Mouse (Mus musculus): Measurements from ENCODE around the gene Olfr1336. TPM values are rescaled to one million over a fixed set of nuclear protein-coding genes. Genes with fewer than 3 reads are reported as not detected.

The Olfr1336 gene
- polyA plus RNA-seq, 1 experiment: not detected

- H3K79me3 ChIP-seq (ENCODE audit: low read depth): no peaks in the 10 kb centered on the region
- no peak overlapping the region for H3K4me3 ChIP-seq (ENCODE audit: insufficient read depth, poor library complexity, severe bottlenecking)
- no peak for TF ChIP-seq CTCF (IDR thresholded peaks at IDR 0.05; ENCODE audit: control insufficient read depth, insufficient read depth, insufficient read length)
- TF ChIP-seq FOSL1 (IDR thresholded peaks at IDR 0.05; ENCODE audit: insufficient read depth, low read length, poor library complexity, severe bottlenecking): no peak
- no peak for TF ChIP-seq MYOG (IDR thresholded peaks at IDR 0.05; ENCODE audit: control insufficient read depth, extremely low read depth, insufficient read length)
- TF ChIP-seq MYOD1 (IDR thresholded peaks at IDR 0.05; ENCODE audit: control insufficient read depth, insufficient read length, low read depth): no peak
- TF ChIP-seq MAX (IDR thresholded peaks at IDR 0.05): no peak
- no peak for TF ChIP-seq CEBPB (IDR thresholded peaks at IDR 0.05; ENCODE audit: low read depth)
- TF ChIP-seq USF1 (IDR thresholded peaks at IDR 0.05; ENCODE audit: low read depth): no peak
- H3K79me2 ChIP-seq (ENCODE audit: control insufficient read depth, insufficient read depth): no peaks in the 10 kb centered on the region
- no peak overlapping the region for H3ac ChIP-seq (ENCODE audit: control insufficient read depth, insufficient read length, low read depth)
- H3K27me3 ChIP-seq (ENCODE audit: control insufficient read depth, insufficient read depth, insufficient read length): no peaks in the 10 kb centered on the region
- no peaks in the 10 kb centered on the region for H3K36me3 ChIP-seq (ENCODE audit: control insufficient read depth, insufficient read depth)
Measured at GRCm38 (mm10) chr7:6429381-6429780, 26.6 kb upstream of the Olfr1336 start.

GRCm38 (mm10) chr7:6430342-6430741 is 25.6 kb upstream of the Olfr1336 start:
- H3K4me3 ChIP-seq (ENCODE audit: insufficient read depth, poor library complexity, severe bottlenecking): no peak overlapping the region
- no peaks in the 10 kb centered on the region for H3K36me3 ChIP-seq (ENCODE audit: control insufficient read depth, insufficient read depth)
- no peak overlapping the region for H3ac ChIP-seq (ENCODE audit: control insufficient read depth, insufficient read length, low read depth)
- H3K27me3 ChIP-seq (ENCODE audit: control insufficient read depth, insufficient read depth, insufficient read length): no peaks in the 10 kb centered on the region
- H3K79me2 ChIP-seq (ENCODE audit: control insufficient read depth, insufficient read depth): no peaks in the 10 kb centered on the region
- no peaks in the 10 kb centered on the region for H3K79me3 ChIP-seq (ENCODE audit: low read depth)
- TF ChIP-seq FOSL1 (IDR thresholded peaks at IDR 0.05; ENCODE audit: insufficient read depth, low read length, poor library complexity, severe bottlenecking) (no peak), MAX (IDR thresholded peaks at IDR 0.05) (no peak), USF1 (IDR thresholded peaks at IDR 0.05; ENCODE audit: low read depth) (no peak), CTCF (IDR thresholded peaks at IDR 0.05; ENCODE audit: control insufficient read depth, insufficient read depth, insufficient read length) (no peak), MYOG (IDR thresholded peaks at IDR 0.05; ENCODE audit: control insufficient read depth, extremely low read depth, insufficient read length) (no peak), CEBPB (IDR thresholded peaks at IDR 0.05; ENCODE audit: low read depth) (no peak), MYOD1 (IDR thresholded peaks at IDR 0.05; ENCODE audit: control insufficient read depth, insufficient read length, low read depth) (no peak)

- no peak within 1 kb of the TSS for H3K4me3 ChIP-seq (ENCODE audit: insufficient read depth, poor library complexity, severe bottlenecking)
- H3K27me3 ChIP-seq (ENCODE audit: control insufficient read depth, insufficient read depth, insufficient read length): no peaks in the 10 kb centered on the region
- no peaks in the 10 kb centered on the region for H3K79me3 ChIP-seq (ENCODE audit: low read depth)
- no peak for TF ChIP-seq MYOD1 (IDR thresholded peaks at IDR 0.05; ENCODE audit: control insufficient read depth, insufficient read length, low read depth)
- no peak for TF ChIP-seq CTCF (IDR thresholded peaks at IDR 0.05; ENCODE audit: control insufficient read depth, insufficient read depth, insufficient read length)
- TF ChIP-seq MAX (IDR thresholded peaks at IDR 0.05): no peak
- no peak for TF ChIP-seq USF1 (IDR thresholded peaks at IDR 0.05; ENCODE audit: low read depth)
- no peak for TF ChIP-seq FOSL1 (IDR thresholded peaks at IDR 0.05; ENCODE audit: insufficient read depth, low read length, poor library complexity, severe bottlenecking)
- TF ChIP-seq MYOG (IDR thresholded peaks at IDR 0.05; ENCODE audit: control insufficient read depth, extremely low read depth, insufficient read length): no peak
- no peak for TF ChIP-seq CEBPB (IDR thresholded peaks at IDR 0.05; ENCODE audit: low read depth)
- H3K36me3 ChIP-seq (ENCODE audit: control insufficient read depth, insufficient read depth): no peaks in the 10 kb centered on the region
- no peak within 1 kb of the TSS for H3ac ChIP-seq (ENCODE audit: control insufficient read depth, insufficient read length, low read depth)
- H3K79me2 ChIP-seq (ENCODE audit: control insufficient read depth, insufficient read depth): no peaks in the 10 kb centered on the region
Measured at GRCm38 (mm10) chr7:6438388-6438787, 17.6 kb upstream of the Olfr1336 start, which contains the start of gene Olfr1344. TSS of gene Olfr1344 (plus strand) at chr7:6438688.

- no peak for TF ChIP-seq FOSL1 (IDR thresholded peaks at IDR 0.05; ENCODE audit: insufficient read depth, low read length, poor library complexity, severe bottlenecking)
- Histone ChIP-seq H3ac (ENCODE audit: control insufficient read depth, insufficient read length, low read depth) (no peak overlapping the region), H3K27me3 (ENCODE audit: control insufficient read depth, insufficient read depth, insufficient read length) (no peaks in the 10 kb centered on the region), H3K4me3 (ENCODE audit: insufficient read depth, poor library complexity, severe bottlenecking) (no peak overlapping the region), H3K79me3 (ENCODE audit: low read depth) (no peaks in the 10 kb centered on the region), H3K36me3 (ENCODE audit: control insufficient read depth, insufficient read depth) (no peaks in the 10 kb centered on the region), H3K79me2 (ENCODE audit: control insufficient read depth, insufficient read depth) (no peaks in the 10 kb centered on the region)
Measured at GRCm38 (mm10) chr7:6441173-6441572, 14.8 kb upstream of the Olfr1336 start.

GRCm38 (mm10) chr7:6447771-6448170 is 8.2 kb upstream of the Olfr1336 start:
- TF ChIP-seq MYOD1 (IDR thresholded peaks at IDR 0.05; ENCODE audit: control insufficient read depth, insufficient read length, low read depth) (no peak), CEBPB (IDR thresholded peaks at IDR 0.05; ENCODE audit: low read depth) (no peak), FOSL1 (IDR thresholded peaks at IDR 0.05; ENCODE audit: insufficient read depth, low read length, poor library complexity, severe bottlenecking) (no peak), MYOG (IDR thresholded peaks at IDR 0.05; ENCODE audit: control insufficient read depth, extremely low read depth, insufficient read length) (no peak), MAX (IDR thresholded peaks at IDR 0.05) (no peak), USF1 (IDR thresholded peaks at IDR 0.05; ENCODE audit: low read depth) (no peak), CTCF (IDR thresholded peaks at IDR 0.05; ENCODE audit: control insufficient read depth, insufficient read depth, insufficient read length) (no peak)
- H3K27me3 ChIP-seq (ENCODE audit: control insufficient read depth, insufficient read depth, insufficient read length): no peaks in the 10 kb centered on the region
- H3K79me3 ChIP-seq (ENCODE audit: low read depth): no peaks in the 10 kb centered on the region
- H3K4me3 ChIP-seq (ENCODE audit: insufficient read depth, poor library complexity, severe bottlenecking): no peak overlapping the region
- H3ac ChIP-seq (ENCODE audit: control insufficient read depth, insufficient read length, low read depth): no peak overlapping the region
- H3K79me2 ChIP-seq (ENCODE audit: control insufficient read depth, insufficient read depth): no peaks in the 10 kb centered on the region
- no peaks in the 10 kb centered on the region for H3K36me3 ChIP-seq (ENCODE audit: control insufficient read depth, insufficient read depth)

GRCm38 (mm10) chr7:6456399-6456798 is 431 bp downstream of the Olfr1336 start:
- H3K27me3 ChIP-seq (ENCODE audit: control insufficient read depth, insufficient read depth, insufficient read length): no peaks in the 10 kb centered on the region
- H3K79me3 ChIP-seq (ENCODE audit: low read depth): no peaks in the 10 kb centered on the region
- H3K79me2 ChIP-seq (ENCODE audit: control insufficient read depth, insufficient read depth): no peaks in the 10 kb centered on the region
- no peak for TF ChIP-seq MYOG (IDR thresholded peaks at IDR 0.05; ENCODE audit: control insufficient read depth, extremely low read depth, insufficient read length)
- TF ChIP-seq CEBPB (IDR thresholded peaks at IDR 0.05; ENCODE audit: low read depth): no peak
- no peak for TF ChIP-seq FOSL1 (IDR thresholded peaks at IDR 0.05; ENCODE audit: insufficient read depth, low read length, poor library complexity, severe bottlenecking)
- no peak overlapping the region for H3ac ChIP-seq (ENCODE audit: control insufficient read depth, insufficient read length, low read depth)
- H3K36me3 ChIP-seq (ENCODE audit: control insufficient read depth, insufficient read depth): no peaks in the 10 kb centered on the region
- H3K4me3 ChIP-seq (ENCODE audit: insufficient read depth, poor library complexity, severe bottlenecking): no peak overlapping the region

All from C2C12 (cell line).